Mouse (Mus musculus) right cerebral cortex, postnatal 4 days (tissue): ENCODE measurements around the gene Miox.

Source experiments
- DNase-seq: peaks from one replicate; pipeline ENCODE4 v3.0.0-alpha.2; 2022

Miox gene

DNA sequence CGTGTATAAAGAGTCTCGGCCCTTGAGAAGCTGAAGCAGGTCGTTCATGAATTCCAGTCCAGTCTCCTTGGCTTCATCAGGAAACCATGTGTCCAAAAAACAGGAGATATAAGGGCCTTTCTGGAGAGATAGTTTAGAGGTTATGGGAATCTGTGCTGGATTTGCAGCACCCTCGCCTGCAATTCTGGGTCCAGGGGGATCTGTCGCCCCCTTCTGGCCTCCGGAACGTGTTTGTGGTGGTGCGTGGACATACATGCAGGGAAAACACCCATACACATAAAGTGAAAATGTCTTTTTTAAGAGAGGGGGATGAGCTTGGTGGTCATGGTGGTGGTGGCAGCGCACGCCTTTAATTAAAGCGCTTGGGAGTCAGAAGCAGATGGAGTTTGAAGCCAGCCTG is 18.1 kb upstream of the Miox start:
- DNase-seq: no peak

DNA sequence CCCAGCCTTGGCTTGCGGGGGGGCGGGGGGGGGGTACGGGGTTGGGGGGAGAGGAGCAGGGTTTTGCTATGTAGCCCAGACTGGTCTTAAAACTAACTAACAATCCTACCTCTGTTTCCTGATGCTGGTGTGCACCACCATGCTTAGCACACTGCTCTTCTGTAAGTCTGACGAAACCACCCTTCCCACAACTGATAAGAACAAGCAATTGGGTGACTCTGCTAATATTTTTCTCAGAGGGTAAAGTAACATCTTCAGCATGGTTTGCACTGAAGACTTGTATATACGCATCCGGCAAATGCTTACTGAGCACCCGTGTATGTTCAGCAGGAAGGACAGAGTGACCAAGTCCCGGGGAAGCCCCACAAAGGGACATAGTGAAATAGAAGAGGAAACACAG is 12.9 kb upstream of the Miox start:
- no peak for DNase-seq

DNA sequence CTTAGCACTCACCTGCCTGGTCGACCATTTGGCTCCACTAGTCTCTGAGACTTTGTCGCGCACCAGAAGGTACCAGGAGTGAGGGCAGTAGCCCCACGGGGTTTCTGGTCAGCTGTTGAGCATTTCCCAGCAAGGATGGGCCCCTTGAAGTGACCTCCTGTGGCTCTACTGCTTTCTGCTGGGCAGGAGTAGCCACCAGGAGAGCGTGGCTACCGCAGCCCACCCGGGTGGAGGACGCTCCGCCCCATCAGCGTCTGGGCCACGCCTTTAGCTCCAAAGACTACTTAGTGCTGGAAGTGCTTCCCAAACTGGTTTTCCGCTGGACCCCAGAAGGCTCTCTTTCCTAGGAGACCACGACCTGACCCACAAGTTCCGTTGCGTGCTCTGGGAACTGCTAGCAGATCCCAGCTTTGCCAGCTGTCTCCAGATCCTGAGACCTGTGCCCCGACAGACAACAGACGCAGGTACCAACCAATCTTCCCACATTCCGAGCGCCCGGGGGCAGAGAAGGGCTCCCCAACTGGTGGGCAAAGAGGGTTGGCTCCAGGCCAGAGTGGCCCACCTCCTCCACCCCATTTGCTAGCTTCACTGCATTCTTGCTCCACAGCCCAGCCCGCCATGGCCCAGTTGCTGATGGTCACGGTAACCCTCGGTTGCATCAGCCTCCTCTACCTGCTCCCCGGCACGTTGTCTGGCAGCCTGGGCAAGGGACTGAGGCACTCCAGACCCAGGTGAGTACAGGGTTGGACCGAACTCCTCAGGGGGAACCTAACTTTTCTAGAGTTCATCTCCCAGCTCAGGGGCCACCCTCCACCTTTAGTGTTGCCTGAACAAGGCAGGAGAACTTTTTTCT is 11.3 kb upstream of the Miox start, which contains the start of gene Adm2:
Adm2 (plus strand) TSS at position 51 of the 853 bp plus-strand sequence.
- DNase-seq: no peak

DNA sequence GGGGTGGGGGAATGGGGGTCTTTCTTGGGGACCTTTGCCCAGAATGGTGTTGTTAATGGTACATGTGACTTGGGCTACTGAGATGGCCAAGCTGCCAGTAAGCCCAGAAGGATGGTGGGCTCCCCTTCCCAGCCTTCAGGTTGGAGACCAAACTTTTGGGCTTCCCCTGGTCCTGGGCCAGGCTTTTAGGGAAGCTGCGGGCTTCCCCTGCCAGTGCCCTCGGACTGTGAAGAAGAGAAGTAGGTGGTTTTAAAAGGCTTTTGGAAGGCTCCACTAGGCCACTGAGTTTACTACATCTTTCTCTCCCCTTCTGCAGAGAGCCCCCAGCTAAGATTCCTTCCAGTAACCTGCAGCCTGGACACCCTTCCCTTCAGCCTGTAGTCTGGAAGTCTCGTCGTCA is 10.5 kb upstream of the Miox start:
- DNase-seq: no peak

DNA sequence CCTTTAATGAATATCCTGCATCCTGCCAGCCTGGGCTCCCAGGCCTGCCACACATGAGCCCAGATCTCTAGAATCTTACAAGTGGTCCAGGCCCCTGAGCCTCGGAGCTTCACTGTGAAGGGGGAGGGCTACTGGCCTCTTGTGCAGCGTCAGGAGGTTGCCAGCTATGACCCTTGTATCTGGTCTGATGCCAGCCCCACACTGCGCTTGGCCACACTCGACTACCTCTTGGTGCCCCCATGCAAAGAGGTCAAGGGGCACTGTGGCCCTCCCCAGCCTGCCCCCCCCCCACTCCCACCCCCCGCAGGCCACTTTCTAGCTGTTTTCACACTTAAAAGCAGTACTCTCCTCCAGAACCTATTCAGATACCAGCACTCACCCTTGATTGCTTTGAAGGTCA is 7.8 kb upstream of the Miox start:
- no peak for DNase-seq

DNA sequence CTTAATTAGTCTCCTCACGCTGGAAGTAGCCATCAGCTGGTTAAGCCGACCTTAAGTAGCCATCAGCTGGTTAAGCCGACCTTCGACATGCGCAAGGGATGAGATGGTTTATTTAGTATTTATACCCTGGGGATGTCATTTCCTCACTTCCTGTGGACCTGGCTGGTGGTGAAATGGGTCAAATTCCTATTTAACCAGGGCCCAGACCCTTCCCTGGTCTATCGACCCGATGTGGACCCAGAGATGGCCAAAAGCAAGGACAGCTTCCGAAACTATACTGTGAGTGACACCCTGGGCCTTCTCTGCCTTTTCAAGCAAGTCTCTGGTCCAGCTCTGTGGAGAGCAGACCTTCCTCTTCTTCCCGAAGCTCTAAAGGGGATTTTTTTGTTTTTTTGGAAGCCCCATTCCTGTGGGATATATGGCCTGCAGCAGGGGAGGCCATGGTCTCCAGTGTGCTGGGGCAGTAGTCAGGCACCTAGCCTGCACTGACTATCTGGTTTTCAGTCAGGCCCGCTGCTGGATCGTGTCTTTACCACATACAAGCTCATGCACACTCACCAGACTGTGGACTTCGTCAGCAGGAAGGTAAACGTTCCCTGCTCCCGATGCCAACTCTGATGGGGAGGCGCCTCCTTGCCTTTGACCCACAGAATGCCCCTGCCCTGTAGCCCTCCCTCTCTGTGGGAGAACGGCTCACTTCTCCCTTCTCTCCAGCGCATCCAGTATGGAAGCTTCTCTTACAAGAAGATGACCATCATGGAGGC is 758 bp downstream of the Miox start:
- DNase-seq: no peak

DNA sequence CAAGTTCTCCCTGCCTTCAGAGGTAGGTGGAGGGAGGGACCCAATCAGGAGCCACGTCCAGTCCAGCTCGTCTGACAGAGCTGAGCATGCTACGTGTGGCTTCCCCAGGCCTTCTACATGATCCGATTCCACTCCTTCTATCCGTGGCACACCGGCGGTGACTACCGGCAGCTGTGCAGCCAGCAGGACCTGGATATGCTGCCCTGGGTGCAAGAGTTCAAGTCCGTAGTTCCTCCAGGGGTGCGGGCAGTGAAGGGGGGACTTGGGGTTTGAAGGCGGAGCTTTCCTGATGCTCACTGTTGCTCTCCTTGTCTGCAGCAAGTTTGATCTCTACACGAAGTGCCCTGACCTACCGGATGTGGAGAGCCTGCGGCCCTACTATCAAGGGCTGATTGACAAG is 2.2 kb downstream of the Miox start:
- DNase-seq: no peak

DNA sequence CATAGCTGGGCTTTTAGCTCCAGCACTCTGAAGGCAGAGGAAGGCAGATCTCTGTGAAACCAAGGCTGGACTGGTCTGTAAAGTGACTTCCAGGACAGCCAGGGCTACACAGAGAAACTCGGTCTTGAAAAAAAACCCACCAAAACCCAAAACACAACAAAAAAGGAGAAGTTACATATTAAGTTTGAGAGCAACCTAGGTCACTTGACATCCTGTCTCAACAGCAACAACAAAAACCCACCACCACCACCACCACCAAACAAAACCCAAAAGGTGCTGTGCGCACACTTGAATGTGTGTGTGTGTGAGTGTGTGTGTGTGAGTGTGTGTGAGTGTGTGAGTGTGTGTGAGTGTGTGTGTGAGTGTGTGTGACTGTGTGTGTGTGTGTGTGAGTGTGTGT is 5.5 kb downstream of the Miox start:
- DNase-seq: no peak

DNA sequence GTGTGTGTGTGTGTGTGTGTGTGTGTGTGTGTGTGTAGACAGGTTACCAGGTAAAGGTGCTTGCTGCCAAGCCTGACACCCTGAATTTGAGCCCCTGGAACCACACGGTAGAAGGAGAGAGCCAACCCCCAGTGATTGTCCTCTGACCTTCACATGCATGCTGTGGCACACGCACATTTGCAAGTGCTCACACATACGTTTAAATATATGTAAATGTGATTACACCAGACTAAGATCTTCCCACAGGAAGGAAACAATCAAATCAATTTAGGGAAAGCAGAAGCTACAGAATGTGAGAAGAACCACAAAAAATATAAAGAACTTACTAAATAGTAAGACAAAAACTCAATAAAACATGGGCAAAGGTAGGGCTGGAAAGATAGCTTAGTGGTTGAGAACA is 5.9 kb downstream of the Miox start:
- DNase-seq: no peak

DNA sequence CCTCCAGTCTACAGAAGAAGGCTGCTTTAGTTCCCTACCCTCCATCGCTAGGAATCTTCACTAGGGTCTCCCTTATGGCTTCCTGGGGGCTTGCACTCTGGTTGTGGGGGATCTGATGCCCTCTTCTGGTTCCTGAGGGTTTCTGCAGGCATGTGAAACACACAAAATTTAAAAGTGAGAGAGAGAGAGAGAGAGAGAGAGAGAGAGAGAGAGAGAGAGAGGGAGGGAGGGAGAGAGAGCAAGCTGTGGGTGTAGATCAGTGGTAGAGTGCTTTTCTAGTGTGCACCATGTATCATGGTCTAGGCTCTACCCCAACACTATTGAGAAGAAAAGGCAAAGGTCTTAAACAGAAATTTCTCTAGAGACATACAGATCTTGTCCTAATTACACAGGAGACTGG is 7.5 kb downstream of the Miox start:
- no peak for DNase-seq

DNA sequence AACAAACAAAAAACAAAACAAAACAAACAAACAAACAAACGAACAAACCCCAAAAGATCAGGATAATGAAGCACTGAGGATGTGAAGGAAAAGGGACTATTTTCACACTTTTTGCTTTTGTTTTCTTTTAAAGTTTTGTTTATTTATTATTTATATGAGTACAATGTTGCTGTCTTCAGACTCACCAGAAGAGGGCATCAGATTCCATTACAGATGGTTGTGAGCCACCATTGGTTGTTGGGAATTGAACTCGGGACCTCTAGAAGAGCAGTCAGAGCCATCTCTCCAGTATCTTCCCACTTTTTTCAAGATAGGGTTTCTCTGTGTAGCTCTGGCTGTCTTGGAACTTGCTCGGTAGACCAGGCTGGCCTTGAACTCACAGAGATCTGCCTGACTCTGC is 9.1 kb downstream of the Miox start:
- DNase-seq: no peak

DNA sequence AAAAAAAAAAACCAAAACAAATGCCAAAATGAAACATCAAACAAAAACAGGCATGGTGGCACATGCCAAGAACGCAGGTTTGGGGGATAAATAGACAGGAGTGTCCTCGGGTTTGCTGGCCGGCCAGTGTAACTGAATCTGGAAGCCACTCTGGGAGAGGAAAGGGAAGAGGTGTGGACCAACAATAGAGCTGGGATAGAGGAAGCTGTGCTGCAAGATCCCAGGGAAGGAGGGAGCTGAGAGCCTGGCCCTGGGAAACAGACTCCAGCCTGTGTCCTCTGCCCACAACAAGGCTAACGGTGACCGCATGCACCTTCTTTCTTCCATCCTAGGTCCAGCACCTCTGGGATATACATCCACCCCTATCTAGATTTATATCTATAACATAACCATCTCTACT is 16.2 kb downstream of the Miox start:
- no peak for DNase-seq

DNA sequence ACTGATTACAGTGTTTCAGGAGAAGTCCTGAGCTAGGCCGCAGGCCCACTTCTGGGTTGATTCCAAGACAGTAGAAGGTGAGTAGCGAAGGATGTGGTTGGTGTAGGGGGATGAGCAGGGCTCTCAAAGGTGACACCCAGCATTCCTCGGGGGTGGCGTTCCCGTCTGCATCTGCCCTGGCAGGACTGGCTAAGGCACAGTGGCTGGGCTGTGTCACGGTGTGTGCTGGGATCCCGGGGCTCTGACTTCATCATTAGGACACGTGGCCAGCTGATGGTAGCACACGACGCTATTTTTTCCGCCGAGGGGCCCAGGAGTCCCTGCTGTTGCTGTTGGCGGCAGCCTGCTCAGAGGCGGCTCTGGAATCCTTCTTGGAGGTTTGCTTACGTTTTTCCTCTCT is 17.1 kb downstream of the Miox start:
- no peak for DNase-seq

DNA sequence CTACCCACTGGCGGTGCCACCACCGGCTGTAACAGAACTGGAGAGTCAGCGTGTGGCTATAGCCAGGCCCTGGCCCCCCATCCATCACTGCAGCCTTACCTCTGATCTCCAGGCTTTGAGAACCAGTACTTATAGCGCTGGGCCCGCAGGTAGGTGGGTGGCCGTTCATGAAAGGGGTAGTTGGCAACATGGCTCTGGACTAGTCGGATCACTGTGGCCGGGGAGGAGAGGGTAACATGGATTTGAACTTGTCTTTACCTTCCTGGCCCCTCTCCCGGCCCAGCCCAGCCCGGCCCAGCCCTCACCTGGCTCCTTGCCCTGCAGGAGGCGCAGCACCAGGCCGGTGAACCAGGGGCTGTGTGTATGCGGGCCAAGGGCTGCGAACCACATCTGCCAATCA is 17.9 kb downstream of the Miox start:
- DNase-seq: no peak

DNA sequence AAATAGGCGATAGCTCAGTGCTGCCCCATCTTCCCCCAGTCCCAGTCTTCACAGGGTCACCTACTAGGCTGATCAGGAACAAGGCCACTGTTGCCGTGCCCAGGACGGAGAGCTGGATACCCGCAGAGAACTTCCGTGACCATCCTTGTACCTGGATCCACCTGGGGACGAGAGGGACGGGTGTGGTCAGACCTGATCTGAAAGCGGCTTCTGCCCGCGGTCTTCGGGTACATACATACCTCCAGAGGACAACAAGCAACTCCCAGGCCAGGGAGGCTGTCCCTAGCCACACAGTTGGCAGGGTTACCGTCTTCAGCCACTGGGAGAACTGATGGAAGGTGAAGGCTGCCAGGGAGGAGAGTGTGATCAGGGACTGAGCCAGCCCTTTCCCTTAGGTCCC is 18.6 kb downstream of the Miox start:
- no peak for DNase-seq

DNA sequence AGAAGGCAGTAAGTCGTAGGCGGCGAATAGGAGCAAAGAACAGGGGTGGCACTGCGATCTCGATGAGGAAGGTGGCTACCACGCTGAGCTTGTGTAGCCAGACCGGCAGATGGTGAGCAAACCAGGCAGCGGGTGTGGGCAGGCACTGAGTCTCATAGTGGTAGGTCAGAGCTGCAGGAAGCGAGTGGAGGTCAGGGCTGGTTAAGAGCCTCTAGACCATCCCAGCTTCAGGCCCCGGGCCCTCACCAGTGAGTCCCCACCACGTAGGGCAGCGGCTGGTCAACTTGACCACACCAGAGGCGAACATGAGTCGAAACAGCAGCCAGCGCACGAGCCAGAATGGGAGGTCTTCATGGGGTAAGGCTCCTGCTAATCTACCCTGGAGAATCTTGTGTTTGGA is 19.6 kb downstream of the Miox start:
- no peak for DNase-seq

DNA sequence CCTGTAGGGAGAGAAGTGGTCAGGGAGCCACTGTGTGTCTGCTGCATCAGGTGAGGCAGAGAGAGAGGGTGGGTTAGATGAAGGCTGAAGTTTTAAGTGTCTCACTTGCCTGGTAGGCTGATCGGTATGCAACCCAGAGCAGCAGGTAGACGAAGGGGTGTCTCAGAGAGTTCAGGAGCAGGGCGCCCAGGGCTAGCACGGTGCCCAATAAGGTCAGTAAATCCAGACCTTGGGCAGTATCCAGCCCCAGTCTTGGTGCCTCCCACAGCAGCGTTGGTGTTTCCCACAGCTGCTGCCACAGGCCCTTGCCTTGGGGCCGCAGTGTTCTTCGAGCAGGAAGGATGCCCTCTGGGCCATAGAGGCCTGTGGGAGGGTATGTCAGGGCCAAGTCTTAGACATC is 20.3 kb downstream of the Miox start:
- no peak for DNase-seq

DNA sequence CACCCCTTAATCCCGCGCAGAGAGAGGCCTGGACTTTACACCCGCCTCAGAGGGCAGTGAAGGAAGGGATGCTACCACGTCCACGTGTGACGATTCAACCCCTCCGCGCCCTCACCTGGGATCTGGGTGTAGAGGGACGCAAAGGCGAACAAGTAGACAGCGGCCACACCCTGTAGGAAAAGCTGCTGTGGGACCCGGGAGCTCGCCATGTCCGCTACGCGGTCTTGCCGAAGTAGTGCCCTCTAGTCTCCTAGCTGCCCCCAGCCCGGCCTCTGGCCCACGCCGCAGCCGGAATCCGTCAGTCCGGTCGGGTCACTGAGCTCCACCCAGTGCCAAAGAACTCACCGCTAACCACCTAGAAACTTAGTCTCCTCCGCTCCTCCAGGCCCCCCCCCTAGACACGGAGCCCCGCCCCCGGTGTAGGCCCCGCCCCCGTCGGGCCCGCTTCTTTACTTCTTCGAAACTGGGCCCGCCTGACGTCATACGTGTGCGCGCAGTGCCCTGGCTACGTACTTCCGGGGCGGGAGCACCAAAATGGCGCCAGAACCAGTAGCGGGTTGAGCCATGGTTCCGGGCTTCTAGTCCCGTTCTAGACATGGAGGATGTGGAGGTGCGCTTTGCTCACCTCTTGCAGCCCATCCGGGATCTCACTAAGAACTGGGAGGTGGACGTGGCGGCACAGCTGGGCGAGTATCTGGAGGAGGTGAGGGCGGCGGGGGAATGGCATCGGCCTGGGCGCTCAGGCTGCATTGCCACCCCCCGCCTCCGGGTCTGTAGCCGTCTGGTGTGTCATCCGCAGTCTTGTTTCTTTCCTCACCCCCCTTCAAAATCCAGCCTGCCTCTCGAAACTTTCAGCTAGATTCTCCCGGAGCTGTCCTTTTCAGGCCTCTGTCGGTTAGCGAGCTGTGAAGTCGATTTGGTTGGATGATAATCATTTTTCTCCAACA is 21.3 kb downstream of the Miox start, which contains the start of the genes Lmf2 and Ncaph2:
Lmf2 (minus strand) TSS at position 419 of the 947 bp plus-strand sequence.
Ncaph2 (plus strand) TSS at position 479 of the 947 bp plus-strand sequence.
- peak; percentile 95 for DNase-seq

DNA sequence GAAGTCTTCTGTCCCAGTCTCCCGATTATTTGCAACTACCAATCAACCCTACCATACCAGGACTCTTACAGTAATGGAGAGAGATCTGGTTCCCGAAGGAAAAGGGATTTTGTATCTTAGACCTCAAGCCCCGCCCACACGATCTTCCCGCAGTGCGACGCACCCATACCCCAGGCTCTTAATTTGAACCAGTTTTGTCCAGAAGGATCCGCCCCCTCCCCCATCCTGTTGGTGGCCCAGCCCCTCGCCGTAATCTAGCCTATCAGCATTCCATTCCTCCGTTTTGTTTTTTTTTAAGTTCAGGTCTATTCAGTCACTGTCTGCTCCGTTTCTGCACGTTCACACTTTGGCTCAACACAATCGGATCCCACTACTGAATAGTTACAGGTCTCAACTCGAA is 22.2 kb downstream of the Miox start:
- peak; percentile 86 for DNase-seq

DNA sequence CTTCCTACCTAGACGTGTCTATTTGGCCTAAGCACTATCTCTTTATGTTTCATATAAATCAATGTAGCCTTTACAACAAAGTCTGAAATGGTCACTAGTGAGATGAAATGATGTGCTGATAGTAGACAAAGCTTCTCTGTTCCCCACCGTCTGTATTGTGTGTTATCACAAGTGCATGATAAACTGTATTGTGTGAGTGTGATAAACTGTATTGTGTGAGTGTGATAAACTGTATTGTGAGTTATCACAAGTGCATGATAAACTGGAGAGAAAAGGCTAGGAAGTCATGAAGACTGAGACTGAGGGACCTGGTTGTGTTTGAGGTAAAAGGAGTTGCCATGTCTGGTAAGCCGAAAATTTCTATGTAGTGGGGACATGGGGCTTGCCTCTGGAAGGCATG is 24.6 kb downstream of the Miox start:
- no peak for DNase-seq

DNA sequence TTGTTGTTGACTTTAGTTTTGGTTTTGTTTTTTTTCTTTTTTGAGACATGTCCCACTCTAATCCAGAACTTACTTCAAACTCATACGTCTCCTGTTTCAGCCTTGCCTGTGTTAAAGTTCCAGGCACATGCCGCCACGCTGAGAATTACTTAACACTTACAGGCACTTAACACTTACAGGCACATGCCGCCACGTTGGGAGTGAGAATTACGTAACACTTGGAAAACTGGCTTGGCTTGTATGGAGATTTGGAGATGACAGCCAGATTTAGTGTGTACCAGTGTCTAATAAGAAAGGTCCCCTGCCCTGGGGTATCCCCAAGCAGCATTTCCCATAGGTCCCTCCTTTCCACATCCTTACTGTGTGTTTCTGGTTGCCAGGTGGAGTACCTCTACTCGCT is 28.9 kb downstream of the Miox start:
- no peak for DNase-seq

DNA sequence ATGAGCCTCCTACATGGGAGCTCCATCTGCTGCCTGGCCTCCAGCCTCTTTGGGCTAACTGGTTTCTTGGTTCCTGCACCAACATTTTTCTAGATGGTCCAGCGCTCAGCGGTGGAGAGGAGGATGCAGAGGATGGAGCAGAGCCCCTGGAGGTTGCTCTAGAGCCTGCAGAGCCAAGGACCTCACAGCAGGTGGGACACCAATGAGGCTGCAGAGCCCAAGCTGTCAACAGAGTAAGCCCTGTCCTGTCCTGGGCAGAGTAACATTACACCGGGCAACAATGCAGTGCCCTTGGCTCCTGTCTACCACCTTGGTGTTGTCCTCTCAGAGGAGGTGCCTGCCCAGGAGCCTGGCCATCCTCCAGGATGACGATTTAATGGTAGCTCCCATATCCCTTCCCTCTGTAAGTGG is 30.9 kb downstream of the Miox start:
- no peak for DNase-seq

DNA sequence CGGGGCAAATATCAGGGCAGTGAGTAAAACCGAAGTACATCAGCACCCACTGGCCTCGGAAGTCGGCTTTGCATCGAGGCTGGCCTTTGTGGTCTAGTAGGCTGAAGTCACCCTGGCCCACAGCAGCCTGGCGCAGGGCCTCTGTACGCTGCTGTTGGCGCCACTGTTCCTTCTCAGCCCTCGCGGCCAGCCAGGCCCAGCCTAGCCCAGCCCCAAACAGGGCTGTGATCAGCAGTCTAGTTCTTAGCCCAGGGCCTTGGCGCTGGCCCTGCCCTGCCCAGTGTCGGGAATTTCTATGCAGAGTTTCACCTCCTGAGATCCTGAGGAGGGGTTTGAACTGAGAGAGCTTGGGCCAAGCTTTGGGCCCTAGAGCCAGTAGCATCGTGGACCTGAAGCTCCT is 37.9 kb downstream of the Miox start:
- no peak for DNase-seq
